Mouse (Mus musculus) gastrocnemius, postnatal 25 days (tissue): ENCODE measurements around the gene Ptprs. TPM values are rescaled to one million over a fixed set of nuclear protein-coding genes. Genes with fewer than 3 reads are reported as not detected.

Experiments
- DNase-seq: peaks from one replicate; pipeline ENCODE4 v3.0.0; 2022
- total RNA-seq, 2 experiments: library from RNA; stranded (reverse); gene quantifications; 1 replicate in 1 of 2; 2 replicates in 1 of 2; pipeline ENCODE4 v1.2.3; 2021

Ptprs gene
- total RNA-seq, 2 experiments from 2014 or later = 37.7 to 39.6 TPM

GRCm38 (mm10) chr17:56467456-56467884 lies 8.8 kb downstream of the Ptprs start:
- DNase-seq = no peak

- no peak for DNase-seq
Observed at GRCm38 (mm10) chr17:56466747-56467146, 9.5 kb downstream of the Ptprs start.

- no peak for DNase-seq
Observed at GRCm38 (mm10) chr17:56464817-56465216, 11.5 kb downstream of the Ptprs start.

- DNase-seq = no peak
Observed at GRCm38 (mm10) chr17:56464345-56464744, 11.9 kb downstream of the Ptprs start.

- DNase-seq = no peak
Observed at GRCm38 (mm10) chr17:56463500-56463899, 12.8 kb downstream of the Ptprs start.

GRCm38 (mm10) chr17:56462835-56463455 lies 13.3 kb downstream of the Ptprs start:
- DNase-seq = no peak

- peak; percentile 99 for DNase-seq
Observed at GRCm38 (mm10) chr17:56461771-56462743, 14.2 kb downstream of the Ptprs start.

- DNase-seq = no peak
Observed at GRCm38 (mm10) chr17:56460876-56461275, 15.4 kb downstream of the Ptprs start.

- DNase-seq = no peak
Observed at GRCm38 (mm10) chr17:56457442-56457841, 18.8 kb downstream of the Ptprs start.

GRCm38 (mm10) chr17:56456353-56456752 lies 19.9 kb downstream of the Ptprs start:
- no peak for DNase-seq

GRCm38 (mm10) chr17:56453689-56454088 lies 22.6 kb downstream of the Ptprs start:
- no peak for DNase-seq

- peak; percentile 77 for DNase-seq
Observed at GRCm38 (mm10) chr17:56453251-56453650, 23.0 kb downstream of the Ptprs start.

GRCm38 (mm10) chr17:56447716-56448115 lies 28.6 kb downstream of the Ptprs start:
- no peak for DNase-seq

GRCm38 (mm10) chr17:56445397-56445796 lies 30.9 kb downstream of the Ptprs start:
- no peak for DNase-seq

- no peak for DNase-seq
Observed at GRCm38 (mm10) chr17:56444771-56445170, 31.5 kb downstream of the Ptprs start.

GRCm38 (mm10) chr17:56443341-56443795 lies 32.9 kb downstream of the Ptprs start:
- DNase-seq = no peak

GRCm38 (mm10) chr17:56442316-56442715 lies 34.0 kb downstream of the Ptprs start:
- no peak for DNase-seq

GRCm38 (mm10) chr17:56439731-56440460 lies 36.4 kb downstream of the Ptprs start:
- DNase-seq = no peak

- no peak for DNase-seq
Observed at GRCm38 (mm10) chr17:56431582-56431981, 44.7 kb downstream of the Ptprs start.

- DNase-seq = no peak
Observed at GRCm38 (mm10) chr17:56427857-56428256, 48.4 kb downstream of the Ptprs start.

- DNase-seq = no peak
Observed at GRCm38 (mm10) chr17:56425941-56426340, 50.3 kb downstream of the Ptprs start.

GRCm38 (mm10) chr17:56425584-56425914 lies 50.7 kb downstream of the Ptprs start:
- peak; percentile 73 for DNase-seq
